Mouse (Mus musculus) thymus, adult 2 months (tissue): ENCODE data around the gene Pnpla7. TPM values are rescaled to one million over a fixed set of nuclear protein-coding genes. Genes with fewer than 3 reads are reported as not detected.

ENCODE experiments used
- DNase-seq: peaks from one replicate; pipeline ENCODE4 v3.0.0; 2021
- H3K27ac ChIP-seq: fragments of 200-500 bp; 2 replicates; pipeline ENCODE4 v1.5.1; 2012; ENCODE audit warnings: low read length, control low read depth; ENCODE audit not compliant: control insufficient read depth, insufficient read depth
- H3K27me3 ChIP-seq: fragments of 200-500 bp; 2 replicates; pipeline ENCODE4 v1.6.1; 2012; ENCODE audit warnings: mild to moderate bottlenecking, low read length, moderate library complexity, mixed read lengths; ENCODE audit not compliant: control insufficient read depth, insufficient read depth
- H3K36me3 ChIP-seq: fragments of 200-500 bp; 2 replicates; pipeline ENCODE4 v1.6.1; 2012; ENCODE audit warnings: mild to moderate bottlenecking, low read length, moderate library complexity; ENCODE audit not compliant: control insufficient read depth, insufficient read depth
- H3K4me1 ChIP-seq: fragments of 200-500 bp; replicated peaks from 2 replicates; pipeline ENCODE4 v1.6.1; 2012; ENCODE audit warnings: low read length; ENCODE audit not compliant: control insufficient read depth, insufficient read depth
- H3K4me3 ChIP-seq: fragments of 200-500 bp; 2 replicates; pipeline ENCODE4 v1.5.1; 2012; ENCODE audit warnings: mild to moderate bottlenecking, low read length, control low read depth, moderate library complexity; ENCODE audit not compliant: control insufficient read depth, insufficient read depth
- CTCF ChIP-seq: fragments of 200-500 bp; IDR thresholded peaks from 2 replicates; pipeline ENCODE4 v1.5.1; 2012; ENCODE audit warnings: mild to moderate bottlenecking, control low read depth, low read length, moderate library complexity, borderline replicate concordance; ENCODE audit not compliant: control insufficient read depth, poor library complexity, insufficient read depth; ENCODE audit errors: extremely low read depth
- POLR2A ChIP-seq: fragments of 200-500 bp; IDR thresholded peaks from 2 replicates; pipeline ENCODE4 v1.6.1; 2012; ENCODE audit warnings: mild to moderate bottlenecking, low read length, control low read depth, moderate library complexity; ENCODE audit not compliant: control insufficient read depth, poor library complexity, insufficient read depth; ENCODE audit errors: extremely low read depth
- WGBS: fragments of 180-500 bp; shearing (Covaris S2); methylation state at CpG from one replicate; pipeline ENCODE4 v1.1.7; 2018; 5-methylcytosine and 5-hydroxymethylcytosine counted together
- polyA plus RNA-seq: library from polyadenylated mRNA; depleted of rRNA; stranded (reverse); fragments of >200 nt; gene quantifications from 2 replicates; pipeline ENCODE4 v1.2.3, GENCODE M21; 2012

Gene Pnpla7
- polyA plus RNA-seq, 1 experiment, result 52.7 TPM

GRCm38 (mm10) chr2:25053101-25053500 lies 77.3 kb downstream of the Pnpla7 start:
- Histone ChIP-seq H3K27me3 (no peaks in the 10 kb centered on the region), H3K4me1 (peaks cover 7% of the 10 kb centered on the region), H3K27ac (no peak overlapping the region), H3K4me3 (no peak overlapping the region), H3K36me3 (no peaks in the 10 kb centered on the region)
- DNase-seq, result no peak
- over 99% methylated on average over 6 of the region's 6 CpGs for WGBS
- no peak for TF ChIP-seq CTCF
- no peak for TF ChIP-seq POLR2A

GRCm38 (mm10) chr2:25054221-25055067 lies 78.6 kb downstream of the Pnpla7 start, which contains the start of gene Nsmf:
Gene Nsmf (plus strand): TSS chr2:25054355.
- DNase-seq, result peak; percentile 72
- Histone ChIP-seq H3K36me3 (no peaks in the 10 kb centered on the region), H3K4me1 (peaks cover 7% of the 10 kb centered on the region), H3K27me3 (no peaks in the 10 kb centered on the region), H3K27ac (no peak within 1 kb of the TSS), H3K4me3 (peak within 1 kb of the TSS; percentile 52)
- no peak for TF ChIP-seq POLR2A
- no peak for TF ChIP-seq CTCF
- WGBS, result 5% methylated on average over 47 of the region's 47 CpGs

- TF ChIP-seq CTCF, result no peak
- no peak for TF ChIP-seq POLR2A
- Histone ChIP-seq H3K4me1 (peaks cover 7% of the 10 kb centered on the region), H3K27ac (no peak overlapping the region), H3K27me3 (no peaks in the 10 kb centered on the region), H3K4me3 (no peak overlapping the region; the same call in 1 of the 2 replicates), H3K36me3 (no peaks in the 10 kb centered on the region)
- WGBS, result 78% methylated on average over 2 of the region's 2 CpGs
- no peak for DNase-seq
Observed at GRCm38 (mm10) chr2:25055068-25055405, 79.2 kb downstream of the Pnpla7 start.

GRCm38 (mm10) chr2:25055409-25056155 lies 79.7 kb downstream of the Pnpla7 start:
- no peak overlapping the region for H3K27ac ChIP-seq
- no peaks in the 10 kb centered on the region for H3K36me3 ChIP-seq
- H3K4me3 ChIP-seq, result no peak overlapping the region
- TF ChIP-seq CTCF (no peak), POLR2A (no peak)
- no peaks in the 10 kb centered on the region for H3K27me3 ChIP-seq
- WGBS, result 94% methylated on average over 21 of the region's 21 CpGs
- no peak for DNase-seq
- peaks cover 7% of the 10 kb centered on the region for H3K4me1 ChIP-seq

GRCm38 (mm10) chr2:25058926-25059325 lies 83.1 kb downstream of the Pnpla7 start:
- TF ChIP-seq POLR2A, result no peak
- TF ChIP-seq CTCF, result no peak
- Histone ChIP-seq H3K36me3 (no peaks in the 10 kb centered on the region), H3K27me3 (no peaks in the 10 kb centered on the region), H3K4me1 (peaks cover 7% of the 10 kb centered on the region), H3K4me3 (no peak overlapping the region), H3K27ac (no peak overlapping the region)
- WGBS, result 94% methylated on average over 7 of the region's 7 CpGs
- no peak for DNase-seq

GRCm38 (mm10) chr2:25063523-25063922 lies 87.7 kb downstream of the Pnpla7 start:
- TF ChIP-seq CTCF (no peak), POLR2A (no peak)
- no peak for DNase-seq
- Histone ChIP-seq H3K27ac (no peak overlapping the region), H3K27me3 (no peaks in the 10 kb centered on the region), H3K36me3 (no peaks in the 10 kb centered on the region), H3K4me3 (no peak overlapping the region), H3K4me1 (no peaks in the 10 kb centered on the region)
- 96% methylated on average over 5 of the region's 5 CpGs for WGBS
